Mouse (Mus musculus) ES-CJ7 (cell line): Measurements from ENCODE around the gene Olfr348.

ENCODE experiments used
- DNase-seq: peaks from one replicate; pipeline ENCODE4 v3.0.0; 2011; ENCODE audit warnings: low read depth, low spot score

Olfr348 gene

DNA sequence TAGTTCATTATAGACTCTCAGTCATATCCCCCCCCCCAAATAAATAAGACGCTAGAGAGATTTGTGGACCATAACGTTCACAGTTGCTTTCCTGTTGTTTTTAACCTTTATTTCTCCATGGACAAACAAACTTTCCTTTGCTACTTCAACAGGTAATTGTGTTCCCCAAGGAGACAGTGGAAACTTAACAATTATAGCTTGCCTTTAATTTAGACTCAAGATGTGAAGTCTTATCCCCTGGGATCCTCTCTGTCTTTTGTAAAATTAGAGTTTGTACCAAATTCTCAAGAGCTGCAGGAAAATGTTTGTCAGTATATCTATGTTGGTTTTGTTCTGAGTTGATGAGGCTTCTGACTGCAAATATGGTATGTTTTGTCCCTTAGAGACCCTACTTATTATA, at the start of gene Olfr348:
Gene Olfr348 (plus strand): TSS at position 301 of the 400 bp plus-strand sequence.
- no peak for DNase-seq

DNA sequence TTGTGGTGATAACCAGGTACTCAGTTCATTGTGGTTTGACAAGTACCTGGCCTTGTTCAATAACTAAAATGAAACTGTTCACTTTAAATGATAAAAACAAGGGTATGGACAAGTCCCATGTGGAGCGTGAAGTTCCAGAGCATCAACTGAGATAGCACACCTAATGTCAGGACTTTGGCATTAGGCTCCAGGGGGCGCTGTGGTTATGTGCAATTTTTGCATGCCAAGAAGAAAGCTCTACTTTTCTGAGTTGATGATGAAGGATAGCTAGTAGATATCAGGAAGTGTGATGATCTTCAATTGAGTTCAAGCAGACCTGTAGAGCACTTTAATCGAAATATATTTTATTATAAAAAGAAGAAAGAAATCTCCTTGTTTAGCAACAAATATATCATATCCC, 47.9 kb upstream of the Olfr348 start:
- DNase-seq, result peak; percentile 60

DNA sequence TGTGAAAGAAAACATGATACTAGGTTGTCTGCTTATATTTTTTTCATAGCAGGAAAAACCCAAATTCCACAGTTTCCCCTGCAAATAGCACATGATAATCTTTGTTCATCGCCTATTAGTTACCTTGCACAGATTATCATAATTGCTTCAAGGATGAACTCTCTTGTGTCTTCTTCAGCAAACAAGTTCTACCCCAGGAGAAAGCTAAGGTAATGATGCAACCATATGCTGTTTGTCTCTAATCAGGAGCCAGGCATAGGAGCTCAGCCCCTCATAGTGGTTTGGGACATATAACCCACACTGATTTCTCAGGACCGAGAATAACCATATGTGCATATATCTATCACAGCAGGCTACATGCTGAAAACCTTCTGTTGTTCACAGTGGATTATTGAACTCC, 6.2 kb downstream of the Olfr348 start, which contains the start of gene Olfr50:
Gene Olfr50 (plus strand): TSS at position 301 of the 400 bp plus-strand sequence.
- DNase-seq, result no peak

DNA sequence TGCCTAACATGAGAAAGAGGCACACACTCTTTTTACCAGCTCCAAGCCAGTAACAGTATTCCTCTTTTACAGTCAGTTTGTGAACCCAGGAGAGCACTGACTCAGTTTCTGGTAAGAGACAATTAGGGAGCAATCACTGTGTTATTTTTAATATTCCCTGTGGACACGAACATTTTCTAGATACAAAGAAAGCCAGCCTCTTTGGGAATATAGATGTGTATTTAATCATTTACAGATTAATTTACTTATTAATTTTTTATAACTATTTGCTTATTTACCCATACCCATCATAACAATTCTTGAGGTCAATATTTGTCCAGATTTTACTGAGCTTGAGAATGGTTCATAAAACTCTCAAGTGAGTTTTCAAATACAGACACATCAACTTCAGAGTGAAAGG, 32.9 kb downstream of the Olfr348 start, which contains the start of gene Olfr3:
Gene Olfr3 (minus strand): TSS at position 101 of the 400 bp plus-strand sequence.
- DNase-seq, result no peak
